Mouse (Mus musculus): ENCODE measurements around the gene Chmp6.

The Chmp6 gene

DNA sequence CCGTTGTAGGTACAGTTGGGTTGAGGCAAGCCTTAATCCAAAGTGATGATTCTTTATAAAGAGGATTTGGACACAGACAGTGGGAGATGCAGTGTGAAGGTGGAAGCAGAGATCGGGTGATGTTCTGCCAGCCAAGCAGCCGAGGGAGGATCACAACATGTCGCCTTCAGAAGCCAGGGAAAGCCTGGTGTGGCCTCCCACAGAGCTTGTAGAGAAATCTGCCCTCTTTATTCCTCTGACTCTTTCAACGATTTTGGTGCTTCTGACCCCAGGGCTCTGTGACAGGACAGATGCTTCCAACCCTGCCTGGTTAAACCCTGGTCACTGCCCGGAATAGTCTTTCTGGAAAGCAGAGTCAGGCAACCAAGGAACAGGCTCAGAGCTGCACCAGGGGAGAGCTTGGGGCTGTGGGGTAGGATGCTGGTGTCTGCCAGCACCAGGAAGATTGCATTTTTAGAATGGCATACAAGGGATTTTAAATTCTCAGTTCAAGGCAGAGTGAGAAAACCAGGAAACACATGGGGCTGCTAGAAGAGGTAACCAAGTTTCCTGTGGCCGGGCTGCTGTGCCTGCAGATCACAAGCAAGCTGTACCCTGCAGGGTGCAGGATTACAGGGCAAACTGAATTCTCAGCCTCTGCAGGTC, 6.1 kb upstream of the Chmp6 start:
- in situ Hi-C loops (cut with MboI; ENCODE audit: low sequenced_read_pairs) = loop anchor here (5.0 kb wide), 1 partner anchor 405 kb away; no protein-coding TSS in a partner anchor

DNA sequence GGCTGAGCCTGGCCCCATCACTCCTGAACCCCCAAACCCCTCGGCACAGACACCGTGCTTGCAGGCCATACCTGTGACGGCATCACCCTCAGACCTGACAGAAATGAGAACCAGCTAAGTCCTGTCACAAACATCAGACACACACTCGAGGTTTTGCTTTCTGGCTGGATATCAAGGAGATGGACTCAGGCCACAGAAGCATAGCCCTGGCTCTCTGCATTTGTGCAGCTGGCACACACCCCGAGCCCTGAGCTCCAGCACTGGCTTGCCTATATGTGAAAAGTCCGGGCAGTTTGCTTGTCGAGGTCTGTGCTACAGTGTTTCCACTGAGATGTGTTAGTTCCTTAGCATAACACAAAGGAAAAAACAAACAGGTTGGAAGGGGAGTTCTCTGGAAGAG, 5.5 kb upstream of the Chmp6 start:
- in situ Hi-C loops (cut with MboI; ENCODE audit: low sequenced_read_pairs) = loop anchor here (5.0 kb wide), 1 partner anchor 405 kb away; no protein-coding TSS in a partner anchor

DNA sequence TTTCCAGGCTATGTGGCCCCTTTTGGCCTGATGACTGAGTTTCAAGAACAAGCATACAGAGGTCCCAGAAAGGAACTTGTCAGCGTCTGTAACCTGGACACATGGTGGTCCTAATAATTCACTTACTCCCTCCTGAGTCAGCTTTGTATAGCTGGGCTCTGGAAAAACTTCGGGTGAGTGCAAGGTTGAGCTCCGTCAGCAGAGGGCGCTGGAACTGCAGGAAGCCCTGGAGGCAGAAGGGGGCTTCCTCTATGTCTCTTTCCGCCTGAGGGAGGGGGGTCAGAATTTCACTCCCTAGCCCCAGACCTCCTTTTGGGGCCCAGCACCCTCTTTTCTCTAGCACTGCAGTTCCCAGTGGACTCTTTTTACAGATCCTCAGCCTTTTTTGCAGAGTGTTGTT, 3.8 kb upstream of the Chmp6 start:
- in situ Hi-C loops (cut with MboI; ENCODE audit: low sequenced_read_pairs) = loop anchor here (5.0 kb wide), 1 partner anchor 407 kb away; no protein-coding TSS in a partner anchor

DNA sequence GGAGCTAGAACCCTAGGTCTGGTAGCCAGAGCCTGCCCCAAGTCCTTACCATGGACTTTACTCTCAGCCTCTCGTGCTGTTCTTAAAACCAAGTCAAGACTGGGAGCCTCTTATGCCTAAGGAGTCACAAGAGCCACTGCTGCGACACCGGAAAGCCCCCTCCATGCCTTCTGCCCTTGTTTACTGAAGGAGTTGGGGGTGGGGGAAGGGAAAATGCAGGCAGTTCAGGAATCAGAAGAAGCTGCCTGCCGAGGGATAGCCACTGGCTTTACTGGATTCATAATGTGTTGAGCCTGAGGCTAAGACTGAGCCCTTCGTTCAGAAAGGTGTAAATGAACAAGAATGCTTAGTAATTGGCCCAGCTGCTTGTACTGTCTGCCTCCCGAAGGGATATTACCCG, 396 bp upstream of the Chmp6 start:
- in situ Hi-C loops (cut with MboI; ENCODE audit: low sequenced_read_pairs) = no loop called here

DNA sequence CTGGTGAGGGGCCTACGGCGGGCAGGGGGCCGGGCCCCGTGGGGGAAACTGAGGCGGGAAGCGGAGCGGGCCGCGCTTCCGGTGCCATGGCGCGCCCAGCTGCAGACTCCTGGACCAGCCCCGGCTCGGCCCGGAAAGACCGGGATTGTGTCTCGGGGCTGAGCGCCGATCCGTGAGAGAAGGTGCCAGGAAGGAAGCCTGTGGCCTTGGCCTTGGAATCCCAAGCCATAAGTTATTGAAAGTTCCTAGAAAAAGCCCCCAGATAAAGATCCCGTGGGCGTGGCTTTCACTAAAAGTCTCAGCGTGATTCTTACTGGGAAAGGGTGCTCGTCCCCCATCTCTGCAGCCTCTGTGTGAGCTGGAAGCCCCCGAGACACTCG, 684 bp downstream of the Chmp6 start:
- in situ Hi-C loops (cut with MboI; ENCODE audit: low sequenced_read_pairs) = no loop called here

DNA sequence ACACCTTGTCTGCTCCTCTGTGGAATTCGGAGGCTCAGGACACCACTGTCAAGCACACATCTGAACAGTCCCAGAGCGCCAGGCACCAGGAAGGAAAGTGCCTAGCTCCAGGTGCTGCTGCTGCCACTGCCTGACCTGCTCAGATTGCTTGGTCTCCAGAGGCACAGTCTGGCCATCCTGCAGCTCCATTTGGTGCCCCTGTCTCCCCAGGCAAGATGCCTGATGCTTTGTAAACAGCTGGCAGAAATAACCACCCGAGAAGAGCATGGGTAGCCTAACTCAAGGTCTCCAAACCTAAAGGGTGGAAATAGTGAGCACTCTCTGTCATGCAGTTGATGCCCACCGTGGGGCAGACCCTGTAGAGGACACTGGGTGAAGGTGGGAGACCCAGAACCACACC, 1.1 kb downstream of the Chmp6 start:
- in situ Hi-C loops (cut with MboI; ENCODE audit: low sequenced_read_pairs) = no loop called here

DNA sequence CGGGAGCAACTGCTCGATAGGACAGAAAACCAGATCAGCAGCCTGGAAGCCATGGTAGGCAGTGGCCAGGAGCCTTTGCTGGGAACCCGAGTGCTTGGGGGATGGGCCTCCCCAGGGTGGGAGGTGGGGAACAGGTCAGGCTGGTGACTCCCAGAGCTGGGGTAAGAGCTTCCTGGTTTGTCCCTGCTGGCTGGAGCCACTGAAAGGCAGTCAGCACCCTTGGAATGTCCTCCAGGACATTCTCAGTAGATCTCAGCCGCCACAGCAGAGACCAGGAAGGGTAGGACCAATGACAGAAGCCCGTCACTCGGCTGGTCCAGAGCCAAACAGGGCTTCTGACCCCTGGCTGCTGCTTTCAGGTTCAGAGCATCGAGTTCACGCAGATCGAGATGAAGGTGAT, 2.4 kb downstream of the Chmp6 start:
- in situ Hi-C loops (cut with MboI; ENCODE audit: low sequenced_read_pairs) = loop anchor here (5.0 kb wide), 1 partner anchor 72 kb away; no protein-coding TSS in a partner anchor

DNA sequence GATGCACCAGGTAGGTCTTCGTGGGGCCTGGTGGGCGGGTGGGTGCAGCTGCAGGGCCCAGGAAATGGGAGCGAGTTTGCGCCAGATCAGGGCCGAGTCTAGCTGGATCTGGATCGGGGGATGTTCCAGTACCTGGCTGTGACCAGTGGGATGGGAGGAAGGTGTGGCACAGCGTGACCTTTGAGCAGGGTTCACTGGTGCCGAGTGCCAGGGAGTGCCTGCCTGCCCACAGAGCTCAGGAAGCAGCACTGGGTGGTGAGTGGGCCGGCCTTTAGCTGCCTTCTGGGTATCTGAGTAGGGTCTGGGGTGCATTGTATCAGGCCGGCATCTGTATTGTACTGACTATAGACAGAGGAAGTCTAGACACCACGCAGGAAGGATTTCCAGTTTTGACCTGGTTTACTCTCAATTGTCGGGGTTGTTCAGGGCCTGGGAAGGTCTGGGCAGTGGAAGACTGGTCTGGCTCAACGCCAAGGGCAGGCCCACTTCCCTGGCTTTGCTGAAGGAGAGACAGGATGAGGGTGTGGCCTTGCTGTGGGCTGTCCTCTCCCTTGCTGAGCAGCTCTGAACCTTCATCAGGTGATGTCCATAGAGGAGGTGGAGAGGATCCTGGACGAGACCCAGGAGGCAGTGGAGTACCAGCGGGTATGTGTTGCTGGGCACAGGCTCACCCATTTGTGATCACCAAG, 3.0 kb downstream of the Chmp6 start:
- in situ Hi-C loops (cut with MboI; ENCODE audit: low sequenced_read_pairs) = loop anchor here (5.0 kb wide), 1 partner anchor 71 kb away; no protein-coding TSS in a partner anchor

DNA sequence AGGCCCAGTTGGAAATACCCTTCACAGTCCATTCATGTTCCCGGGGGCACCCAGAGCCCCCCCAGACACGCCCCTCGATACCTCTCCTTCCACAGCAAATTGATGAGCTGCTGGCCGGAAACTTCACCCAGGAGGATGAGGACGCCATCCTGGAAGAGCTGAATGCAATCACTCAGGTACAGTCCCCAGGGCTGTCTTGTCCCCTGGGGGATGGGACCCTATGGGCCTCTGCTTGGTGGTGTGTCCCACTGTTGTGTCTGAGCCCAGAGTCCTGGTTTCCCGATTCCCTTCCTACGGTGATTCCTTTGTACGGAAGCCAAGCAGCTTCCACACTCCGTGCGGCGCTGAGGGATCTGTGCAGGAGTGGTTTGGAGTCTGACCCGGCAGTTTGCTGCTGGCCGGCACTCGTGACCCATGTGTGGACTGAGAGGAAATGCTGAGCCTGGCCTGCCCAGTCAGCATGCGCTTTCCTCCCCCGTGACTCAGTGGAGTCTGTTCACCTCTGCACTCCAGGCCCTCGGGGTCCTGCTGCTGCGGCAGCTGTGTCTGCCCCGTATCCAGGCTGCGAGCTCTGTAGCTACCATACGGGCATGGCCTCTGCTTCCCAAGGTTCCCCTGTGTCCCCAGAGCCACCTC, 3.7 kb downstream of the Chmp6 start:
- in situ Hi-C loops (cut with MboI; ENCODE audit: low sequenced_read_pairs) = loop anchor here (5.0 kb wide), 1 partner anchor 70 kb away; no protein-coding TSS in a partner anchor

DNA sequence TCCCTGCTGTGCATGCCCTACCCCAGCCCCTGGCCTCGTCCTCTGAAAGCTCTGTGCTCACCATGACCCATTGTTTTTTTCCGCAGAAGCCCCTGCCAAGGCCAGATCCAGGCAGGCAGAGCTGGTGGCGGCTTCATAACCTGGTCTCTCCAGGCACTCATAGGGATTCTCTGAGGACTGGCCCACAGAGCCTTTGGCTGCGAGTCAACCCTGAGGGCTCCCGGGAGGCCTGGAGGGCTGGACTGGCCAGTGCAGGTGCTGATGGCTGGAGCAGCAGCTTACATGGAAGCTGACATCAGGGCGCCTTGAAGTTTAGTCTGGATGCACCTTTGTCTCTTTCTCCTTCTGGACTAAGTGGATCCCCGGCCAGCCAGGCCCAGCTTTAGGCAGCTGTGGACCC, 5.3 kb downstream of the Chmp6 start:
- in situ Hi-C loops (cut with MboI; ENCODE audit: low sequenced_read_pairs) = loop anchor here (5.0 kb wide), 1 partner anchor 69 kb away; no protein-coding TSS in a partner anchor

DNA sequence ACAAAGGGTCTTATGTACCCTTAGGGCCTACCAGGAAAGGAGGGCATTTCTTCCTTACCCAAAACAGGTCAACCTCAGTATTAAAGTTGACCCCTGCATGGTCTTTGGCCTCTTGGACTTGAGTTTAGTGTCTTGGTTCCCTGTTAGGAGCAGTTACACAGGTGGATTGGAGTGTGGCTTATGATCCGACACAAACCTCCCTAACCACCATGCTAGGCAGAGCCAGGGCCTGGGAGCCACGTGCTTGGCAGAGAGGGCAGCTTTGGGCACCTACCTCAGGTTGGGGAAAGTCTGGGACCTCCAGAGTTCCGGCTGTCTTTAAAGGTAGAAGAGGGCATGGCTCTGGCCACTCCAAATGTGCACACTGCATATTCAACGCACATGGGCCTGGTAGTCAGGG, 6.2 kb downstream of the Chmp6 start:
- in situ Hi-C loops (cut with MboI; ENCODE audit: low sequenced_read_pairs) = loop anchor here (5.0 kb wide), 1 partner anchor 68 kb away; no protein-coding TSS in a partner anchor

DNA sequence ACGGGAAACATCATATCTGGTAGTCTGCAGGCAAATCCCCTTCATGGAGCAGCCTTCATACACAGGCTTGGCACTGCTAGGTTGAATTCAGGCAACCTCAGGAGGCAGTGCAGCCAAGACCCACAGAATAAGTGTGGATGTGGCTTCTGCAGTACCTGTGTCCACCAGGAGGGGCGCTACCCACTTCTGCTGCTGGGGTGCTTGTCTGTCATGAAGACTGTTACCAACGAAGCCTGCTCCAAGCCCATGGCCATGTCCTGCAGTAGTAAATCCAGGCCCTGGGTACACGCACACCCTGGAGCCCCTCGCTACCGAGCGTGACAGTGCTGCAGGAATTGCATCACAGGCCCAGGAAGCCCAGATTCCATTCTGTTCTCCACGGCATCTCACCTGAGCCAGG, 6.7 kb downstream of the Chmp6 start:
- in situ Hi-C loops (cut with MboI; ENCODE audit: low sequenced_read_pairs) = loop anchor here (5.0 kb wide), 1 partner anchor 67 kb away; no protein-coding TSS in a partner anchor

DNA sequence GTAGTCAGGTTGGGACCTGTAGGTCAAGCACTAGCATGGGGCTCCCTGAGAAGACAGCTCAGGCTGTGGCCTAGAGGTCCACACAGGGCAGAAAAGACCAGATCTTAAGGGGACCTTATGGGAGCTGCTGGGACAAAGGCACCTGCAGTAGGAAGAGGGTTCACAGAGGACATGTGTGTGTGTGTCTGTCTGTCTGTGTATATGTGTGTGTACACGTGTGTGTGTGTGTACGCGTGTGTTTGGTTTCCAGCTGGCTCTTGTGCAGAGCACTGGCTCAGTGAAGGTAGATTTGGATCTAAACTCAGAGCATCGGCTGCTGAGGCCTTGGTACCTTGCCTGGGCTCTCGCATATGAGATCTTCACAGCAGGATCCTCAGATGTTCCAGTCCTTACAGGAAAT, 7.4 kb downstream of the Chmp6 start:
- in situ Hi-C loops (cut with MboI; ENCODE audit: low sequenced_read_pairs) = no loop called here

DNA sequence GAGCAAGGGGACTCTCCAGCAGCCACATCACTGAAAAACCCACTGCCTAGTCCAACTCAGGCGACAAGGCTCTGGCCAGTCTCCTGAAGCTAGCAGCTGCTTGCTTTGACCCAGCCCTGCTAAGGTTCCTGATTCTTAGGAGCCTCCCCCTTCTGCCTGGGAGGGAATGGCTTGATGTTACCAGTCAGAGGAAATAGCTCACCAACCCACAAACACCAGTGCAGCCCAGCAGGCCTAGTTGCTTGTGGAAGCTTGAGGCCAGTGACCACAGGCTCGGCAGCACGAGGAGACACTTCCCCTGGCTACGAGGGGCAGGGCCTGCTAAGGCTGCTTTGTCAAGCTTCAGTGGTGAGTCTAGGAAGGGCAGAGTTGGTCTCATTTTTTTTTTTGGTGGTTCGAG, 11.9 kb downstream of the Chmp6 start:
- in situ Hi-C loops (cut with MboI; ENCODE audit: low sequenced_read_pairs) = no loop called here

DNA sequence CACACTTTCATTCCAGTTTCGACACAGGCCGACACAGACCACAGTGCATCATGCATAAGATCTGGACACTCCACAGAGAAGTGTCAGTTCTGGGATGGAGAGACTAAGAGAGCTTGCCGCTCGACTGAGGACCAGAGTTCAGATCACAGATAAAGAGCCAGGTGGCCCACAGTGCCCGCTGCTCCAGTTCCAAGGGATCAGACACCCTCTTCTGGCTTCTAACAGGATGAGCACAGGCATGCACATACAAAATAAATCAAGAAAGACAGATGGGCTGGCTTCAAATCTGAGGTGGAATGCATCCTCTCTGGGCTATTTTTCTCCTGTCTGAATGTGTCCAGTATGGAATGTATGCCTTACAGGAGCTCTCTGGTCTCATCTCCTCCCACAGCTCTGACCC, 13.5 kb downstream of the Chmp6 start:
- in situ Hi-C loops (cut with MboI; ENCODE audit: low sequenced_read_pairs) = no loop called here

DNA sequence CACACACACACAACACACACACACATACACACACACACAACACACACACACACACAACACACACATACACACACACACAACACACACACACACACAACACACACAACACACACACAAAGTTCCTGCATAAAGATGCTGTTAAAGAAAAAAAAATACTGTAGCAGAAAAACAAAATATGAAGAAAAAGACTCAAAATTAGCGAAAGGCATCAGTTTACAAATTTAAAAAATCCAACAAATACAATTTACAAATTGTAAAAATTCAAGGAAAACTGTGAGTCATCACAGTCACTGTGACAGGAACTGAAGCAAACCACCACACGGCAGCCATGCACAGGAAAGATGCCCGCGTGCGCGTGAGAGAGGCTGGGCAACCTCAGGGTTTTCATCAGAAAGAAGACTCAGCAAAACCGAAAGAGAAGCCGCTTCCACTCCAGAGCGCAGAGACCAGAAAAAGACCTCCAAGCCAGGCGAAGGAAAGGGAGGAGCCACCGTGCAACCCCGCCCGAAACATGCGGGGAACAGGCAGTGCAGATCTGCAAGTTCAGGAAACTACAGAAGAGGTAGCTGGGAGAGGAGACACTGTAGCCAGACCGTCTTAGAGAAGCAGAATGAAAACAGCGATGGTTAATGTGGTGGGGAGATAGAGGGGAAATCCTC, 14.9 kb downstream of the Chmp6 start:
- in situ Hi-C loops (cut with MboI; ENCODE audit: low sequenced_read_pairs) = no loop called here

DNA sequence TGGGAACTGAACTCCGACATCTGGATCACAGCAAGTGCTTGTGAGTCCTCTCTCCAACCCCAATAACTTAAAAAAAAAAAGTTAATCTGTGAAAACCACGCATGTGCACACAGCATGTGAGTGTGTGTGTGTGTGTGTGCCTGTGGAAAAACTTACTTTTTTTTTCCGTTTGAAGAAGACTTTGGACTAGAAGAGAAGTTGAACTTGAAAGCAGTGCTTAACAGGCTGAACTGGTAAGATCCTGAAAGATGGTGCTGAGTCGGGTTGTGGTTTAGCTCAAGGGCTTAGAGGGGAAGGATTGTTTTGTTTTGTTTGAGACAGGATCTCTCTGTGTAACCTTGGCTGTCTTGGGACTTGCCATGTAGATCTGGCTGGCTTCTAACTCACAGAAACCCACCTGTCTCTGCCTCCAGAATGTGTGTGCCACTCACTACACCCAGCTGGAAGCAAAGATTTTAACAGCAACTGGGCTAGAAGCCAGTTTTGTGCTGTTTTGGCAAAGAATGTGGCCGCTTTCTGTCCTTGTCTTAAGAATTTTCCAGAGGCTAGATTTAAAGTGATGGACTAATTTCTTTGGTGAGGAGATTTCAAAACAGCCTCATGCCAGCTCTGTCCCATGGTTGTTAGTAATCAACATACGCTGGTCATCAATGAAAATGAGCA, 16.5 kb downstream of the Chmp6 start:
- in situ Hi-C loops (cut with MboI; ENCODE audit: low sequenced_read_pairs) = no loop called here

DNA sequence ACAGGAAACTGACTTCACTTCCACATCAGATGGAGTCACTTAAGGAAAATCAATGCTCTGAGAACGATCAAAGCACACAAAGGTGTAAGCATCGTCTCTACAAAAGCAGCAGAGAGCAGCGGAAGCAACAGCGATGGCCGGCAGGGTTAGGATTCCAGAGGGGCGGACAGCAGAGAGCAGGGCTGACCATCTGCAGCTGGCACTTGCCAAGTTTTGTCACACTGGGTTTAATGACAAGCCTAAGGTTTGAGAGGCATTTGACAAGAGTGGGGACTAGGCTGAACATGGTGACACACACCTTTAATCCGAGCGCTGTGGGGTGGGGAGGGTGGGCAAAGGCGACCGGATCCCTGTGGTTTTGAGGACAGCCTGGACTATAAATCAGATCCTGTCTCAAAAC, 18.6 kb downstream of the Chmp6 start:
- in situ Hi-C loops (cut with MboI; ENCODE audit: low sequenced_read_pairs) = no loop called here

DNA sequence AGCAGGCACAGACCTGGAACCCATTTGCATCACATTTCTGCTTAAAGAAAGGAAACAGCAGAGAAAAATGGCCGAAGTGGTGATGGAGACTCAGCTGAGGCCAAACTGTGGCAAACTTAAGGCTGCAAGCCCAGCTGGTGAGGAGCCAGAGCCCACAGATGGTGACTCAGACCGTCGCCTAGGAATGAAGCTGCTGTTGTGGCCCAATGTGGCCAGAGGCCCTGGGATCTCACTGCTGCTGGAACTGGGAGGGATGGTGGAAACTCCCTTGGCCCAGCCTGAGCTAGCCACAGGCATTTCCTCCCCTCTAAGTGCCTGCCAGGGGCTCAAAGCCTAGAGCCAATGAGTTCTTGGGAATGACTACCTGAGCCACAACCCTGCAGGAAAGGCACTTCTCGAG, 19.9 kb downstream of the Chmp6 start:
- in situ Hi-C loops (cut with MboI; ENCODE audit: low sequenced_read_pairs) = no loop called here

DNA sequence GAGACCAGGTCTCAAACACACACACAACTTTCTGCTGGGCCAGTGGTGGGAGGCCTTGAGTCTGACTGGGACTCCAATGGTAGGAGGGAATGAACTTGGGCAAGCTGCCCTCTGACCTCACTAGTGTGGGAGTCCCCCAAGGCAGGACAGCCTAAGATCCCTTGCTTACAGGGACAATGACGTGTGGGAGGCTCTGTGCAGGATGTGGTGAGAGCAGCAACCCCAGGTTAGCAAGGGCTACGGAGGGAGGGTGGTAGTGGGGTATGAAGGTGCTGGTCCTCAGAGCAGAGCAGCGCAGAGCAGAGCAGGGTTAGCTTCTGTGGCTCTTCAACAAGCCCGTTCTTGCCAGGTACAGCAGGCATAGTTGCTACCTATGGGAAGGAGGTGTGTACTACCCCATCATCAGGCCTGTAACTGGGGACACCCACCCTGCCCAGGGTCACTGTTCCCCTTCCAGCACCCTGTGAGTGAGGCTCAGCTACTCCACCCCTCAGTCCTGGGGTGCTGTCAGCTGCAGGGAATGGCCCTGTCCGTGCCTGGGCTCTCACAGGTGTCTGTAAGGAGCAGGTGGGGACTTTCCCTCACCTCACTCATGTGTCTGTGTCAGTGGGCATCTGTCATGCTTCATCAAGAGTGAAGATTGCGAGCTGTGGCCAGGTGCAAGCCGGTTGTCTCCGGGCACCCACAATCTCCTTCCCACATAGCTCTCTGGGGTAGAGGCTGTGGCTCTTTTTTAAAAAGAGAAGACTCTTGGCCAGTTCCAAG, 20.8 kb downstream of the Chmp6 start:
- in situ Hi-C loops (cut with MboI; ENCODE audit: low sequenced_read_pairs) = no loop called here
